Mouse (Mus musculus) embryonic facial prominence, embryonic 12.5 days (tissue): ENCODE data around the gene Tceal1. TPM values are rescaled to one million over a fixed set of nuclear protein-coding genes. Genes with fewer than 3 reads are reported as not detected.

Experiments
- polyA plus RNA-seq: library from polyadenylated mRNA; unstranded; fragments of >200 nt; fragmentation: Nextera tagmentation; extraction: Ambion mirVana; gene quantifications from 2 replicates; pipeline ENCODE4 v1.2.1, GENCODE M21; 2016

Tceal1 gene
- polyA plus RNA-seq, 1 experiment from 2014 or later: 11.0 TPM

Other genes starting within 250 kb of the Tceal1 start
- gene Kir3dl1, start 190.0 kb upstream of the Tceal1 start, polyA plus RNA-seq: not detected in 2 replicates
- not detected in 2 replicates for gene Kir3dl2, start 163.9 kb upstream of the Tceal1 start, polyA plus RNA-seq
- 20.4 and 22.7 TPM in 2 replicates for gene Tceal3, start 117.1 kb upstream of the Tceal1 start, polyA plus RNA-seq
- 595 and 635 TPM in 2 replicates for gene Morf4l2, start 35.7 kb downstream of the Tceal1 start, polyA plus RNA-seq
- gene Glra4, start 72.2 kb downstream of the Tceal1 start, polyA plus RNA-seq: 0.11 TPM in 1 of 2 replicates, not detected in the other
- 15.0 and 16.3 TPM in 2 replicates for gene Plp1, start 114.7 kb downstream of the Tceal1 start, polyA plus RNA-seq
- 0.83 and 1.1 TPM in 2 replicates for gene Rab9b, start 160.8 kb downstream of the Tceal1 start, polyA plus RNA-seq
- gene H2bfm, start 219.3 kb downstream of the Tceal1 start, polyA plus RNA-seq: not detected in 2 replicates